Mouse (Mus musculus): Measurements from ENCODE around the gene Kctd12. TPM values are rescaled to one million over a fixed set of nuclear protein-coding genes. Genes with fewer than 3 reads are reported as not detected.

Kctd12 gene
- polyA plus RNA-seq, 2 experiments, result 2.9 to 3.5 TPM

DNA sequence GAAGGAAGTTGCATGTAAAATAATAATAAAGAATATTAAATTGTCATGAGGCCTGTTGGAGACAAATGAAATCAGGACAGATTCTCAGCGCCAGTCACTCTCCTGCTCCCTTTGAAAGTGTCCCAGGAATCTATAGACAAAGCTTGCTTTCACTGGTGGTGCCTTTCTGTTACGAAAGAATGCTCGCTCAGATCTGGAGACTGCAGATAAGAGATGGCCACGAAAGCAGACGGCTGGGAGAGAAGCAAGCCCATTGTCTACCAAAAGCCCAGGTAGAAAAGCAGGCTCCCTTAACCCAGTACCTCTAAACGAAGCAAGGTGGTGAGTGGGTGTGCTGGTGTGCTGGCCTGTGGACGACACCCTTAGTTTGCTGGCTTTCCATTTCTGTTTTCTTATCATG lies 16.2 kb downstream of the Kctd12 start:
- no peak for DNase-seq (ENCODE audit: low read depth in 3 of 3, low spot score in 3 of 3)
- Histone ChIP-seq H3K27ac (no peak overlapping the region), H3K9me3 (ENCODE audit: control insufficient read depth, low read length) (no peaks in the 10 kb centered on the region), H3K27me3 (ENCODE audit: control insufficient read depth, insufficient read depth, low read length) (no peaks in the 10 kb centered on the region), H3K36me3 (replicated peaks; ENCODE audit: control insufficient read depth, insufficient read depth, low read depth) (no peaks in the 10 kb centered on the region), H3K4me2 (ENCODE audit: low read depth) (no peak overlapping the region), H3K4me1 (replicated peaks; ENCODE audit: control insufficient read depth in 2 of 2, insufficient read depth in 2 of 2, low read length in 1 of 2) (no peaks in the 10 kb centered on the region), H3K9ac (replicated peaks) (no peak overlapping the region), H3K4me3 (ENCODE audit: insufficient read depth in 1 of 2, low read depth in 2 of 2, low read length in 2 of 2) (no peak overlapping the region)
- WGBS (ENCODE audit: insufficient replicate concordance), result 15% methylated on average over 7 of the region's 7 CpGs
- TF ChIP-seq CTCF (IDR thresholded peaks at IDR 0.05; ENCODE audit: low read depth), result no peak
- TF ChIP-seq EP300 (IDR thresholded peaks at IDR 0.05; ENCODE audit: low read depth), result no peak
- ATAC-seq (ENCODE audit: insufficient read depth), result no peak

DNA sequence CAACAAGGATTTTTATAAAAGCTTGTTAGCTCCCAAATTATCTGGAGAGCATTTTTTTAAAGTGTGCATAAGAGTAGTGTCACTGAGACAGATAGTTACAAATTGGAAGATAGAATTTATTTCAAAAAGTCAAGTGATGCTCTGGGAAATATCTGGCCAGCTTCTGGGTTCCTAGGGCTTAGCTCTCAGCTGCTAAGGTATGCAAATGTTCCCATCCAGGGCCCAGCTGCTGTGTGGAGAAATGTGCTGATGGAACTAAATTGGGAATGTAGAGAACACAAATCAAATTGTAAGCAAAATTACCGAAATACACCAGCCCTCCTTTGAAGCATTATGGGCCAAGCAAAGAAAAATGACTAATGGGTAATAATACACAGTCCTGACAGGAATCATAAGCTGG lies 16.6 kb downstream of the Kctd12 start:
- no peak for ATAC-seq (ENCODE audit: insufficient read depth)
- H3K4me1 ChIP-seq (replicated peaks; ENCODE audit: control insufficient read depth in 2 of 2, insufficient read depth in 2 of 2, low read length in 1 of 2), result no peaks in the 10 kb centered on the region
- WGBS (ENCODE audit: insufficient replicate concordance), result 59% methylated on average over 1 of the region's 1 CpGs

DNA sequence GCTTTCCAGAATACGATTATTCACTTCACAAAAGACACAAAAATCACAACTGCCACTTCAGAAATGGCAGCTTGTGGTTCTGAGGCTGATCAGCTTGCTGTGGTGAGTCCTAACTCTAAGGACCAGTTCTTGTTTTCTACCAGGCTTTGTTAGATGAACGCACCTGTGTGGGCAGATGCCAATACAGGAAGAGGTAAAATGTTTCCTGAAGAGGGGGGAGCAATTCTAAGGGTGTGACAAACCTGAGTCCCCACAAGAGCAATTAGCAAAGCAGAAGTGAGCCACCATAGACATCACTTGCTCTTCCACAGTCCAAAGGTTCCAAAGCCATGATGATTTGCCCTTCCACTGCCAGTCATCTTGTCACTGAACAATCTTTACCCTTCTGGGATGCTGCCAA lies 20.4 kb downstream of the Kctd12 start:
- Histone ChIP-seq H3K4me3 (ENCODE audit: insufficient read depth in 1 of 2, low read depth in 2 of 2, low read length in 2 of 2) (no peak overlapping the region), H3K4me2 (ENCODE audit: low read depth) (no peak overlapping the region), H3K27ac (no peak overlapping the region), H3K36me3 (replicated peaks; ENCODE audit: control insufficient read depth, insufficient read depth, low read depth) (no peaks in the 10 kb centered on the region), H3K27me3 (ENCODE audit: control insufficient read depth, insufficient read depth, low read length) (no peaks in the 10 kb centered on the region), H3K9ac (replicated peaks) (no peak overlapping the region), H3K9me3 (ENCODE audit: control insufficient read depth, low read length) (no peaks in the 10 kb centered on the region), H3K4me1 (replicated peaks; ENCODE audit: control insufficient read depth in 2 of 2, insufficient read depth in 2 of 2, low read length in 1 of 2) (no peaks in the 10 kb centered on the region)
- WGBS (ENCODE audit: insufficient replicate concordance), result 46% methylated on average over 2 of the region's 2 CpGs
- TF ChIP-seq EP300 (IDR thresholded peaks at IDR 0.05; ENCODE audit: low read depth) (no peak), CTCF (IDR thresholded peaks at IDR 0.05; ENCODE audit: low read depth) (no peak)
- no peak for ATAC-seq (ENCODE audit: insufficient read depth)
- no peak for DNase-seq (ENCODE audit: low read depth in 3 of 3, low spot score in 3 of 3)

More for the DNA sequence above, 16.6 kb downstream of the Kctd12 start:
- no peaks in the 10 kb centered on the region for H3K36me3 ChIP-seq (replicated peaks; ENCODE audit: control insufficient read depth, insufficient read depth, low read depth)
- H3K4me2 ChIP-seq (ENCODE audit: low read depth), result no peak overlapping the region
- H3K27ac ChIP-seq, result no peak overlapping the region
- no peaks in the 10 kb centered on the region for H3K9me3 ChIP-seq (ENCODE audit: control insufficient read depth, low read length)
- no peak overlapping the region for H3K9ac ChIP-seq (replicated peaks)
- no peak for TF ChIP-seq CTCF (IDR thresholded peaks at IDR 0.05; ENCODE audit: low read depth)
- TF ChIP-seq EP300 (IDR thresholded peaks at IDR 0.05; ENCODE audit: low read depth), result no peak
- no peak for DNase-seq (ENCODE audit: low read depth in 3 of 3, low spot score in 3 of 3)
- H3K27me3 ChIP-seq (ENCODE audit: control insufficient read depth, insufficient read depth, low read length), result no peaks in the 10 kb centered on the region
- H3K4me3 ChIP-seq (ENCODE audit: insufficient read depth in 1 of 2, low read depth in 2 of 2, low read length in 2 of 2), result no peak overlapping the region

DNA sequence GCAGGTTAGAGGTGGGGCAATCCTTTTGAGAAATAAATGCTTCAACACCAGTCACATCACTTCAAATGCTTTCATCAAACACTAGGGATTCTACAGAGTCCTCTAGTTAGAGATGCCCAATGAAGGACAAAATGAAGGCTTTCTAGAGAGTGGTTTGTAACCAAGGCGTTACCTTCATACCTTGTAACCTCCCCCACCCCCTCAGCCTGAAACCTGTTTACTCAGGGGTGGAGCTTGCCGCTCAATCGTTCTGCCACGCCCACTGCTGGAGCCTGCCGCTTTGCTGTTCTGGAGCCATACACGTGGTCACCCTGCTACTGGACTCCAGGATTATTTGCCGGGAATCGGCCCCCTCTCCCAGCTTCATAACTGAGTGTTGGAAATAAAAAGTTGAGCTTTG lies 28.9 kb downstream of the Kctd12 start:
- TF ChIP-seq EP300 (IDR thresholded peaks at IDR 0.05; ENCODE audit: low read depth) (no peak), CTCF (IDR thresholded peaks at IDR 0.05; ENCODE audit: low read depth) (no peak)
- no peak for ATAC-seq (ENCODE audit: insufficient read depth)
- no peak for DNase-seq (ENCODE audit: low read depth in 3 of 3, low spot score in 3 of 3)
- Histone ChIP-seq H3K4me2 (ENCODE audit: low read depth) (no peak overlapping the region), H3K9me3 (ENCODE audit: control insufficient read depth, low read length) (no peaks in the 10 kb centered on the region), H3K4me1 (replicated peaks; ENCODE audit: control insufficient read depth in 2 of 2, insufficient read depth in 2 of 2, low read length in 1 of 2) (no peaks in the 10 kb centered on the region), H3K9ac (replicated peaks) (no peak overlapping the region), H3K27ac (no peak overlapping the region), H3K27me3 (ENCODE audit: control insufficient read depth, insufficient read depth, low read length) (no peaks in the 10 kb centered on the region), H3K36me3 (replicated peaks; ENCODE audit: control insufficient read depth, insufficient read depth, low read depth) (no peaks in the 10 kb centered on the region), H3K4me3 (ENCODE audit: insufficient read depth in 1 of 2, low read depth in 2 of 2, low read length in 2 of 2) (no peak overlapping the region)
- WGBS (ENCODE audit: insufficient replicate concordance), result 39% methylated on average over 8 of the region's 8 CpGs

DNA sequence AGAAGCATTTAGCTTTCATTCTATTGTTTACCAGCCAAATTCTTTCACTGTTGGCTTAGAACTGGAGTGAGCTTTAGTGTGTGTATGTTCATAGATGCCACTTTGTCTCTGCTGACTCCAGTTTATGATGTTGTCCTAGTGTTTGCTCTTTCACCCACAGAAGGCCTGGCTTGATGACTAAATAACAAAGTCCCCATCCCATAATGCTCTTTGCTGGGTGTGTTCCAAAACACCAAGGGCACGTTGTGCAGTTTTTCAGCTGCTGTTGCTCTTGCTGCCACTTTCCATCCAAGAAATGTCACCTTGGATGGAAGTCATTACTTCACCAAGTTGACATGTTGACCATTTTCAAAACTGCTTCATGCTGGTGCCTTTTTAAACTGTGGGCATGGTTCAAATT lies 30.5 kb downstream of the Kctd12 start:
- no peaks in the 10 kb centered on the region for H3K27me3 ChIP-seq (ENCODE audit: control insufficient read depth, insufficient read depth, low read length)
- no peak for TF ChIP-seq CTCF (IDR thresholded peaks at IDR 0.05; ENCODE audit: low read depth)
- no peak for TF ChIP-seq EP300 (IDR thresholded peaks at IDR 0.05; ENCODE audit: low read depth)
- ATAC-seq (ENCODE audit: insufficient read depth), result no peak
- H3K4me3 ChIP-seq (ENCODE audit: insufficient read depth in 1 of 2, low read depth in 2 of 2, low read length in 2 of 2), result no peak overlapping the region
- no peak overlapping the region for H3K9ac ChIP-seq (replicated peaks)
- no peak for DNase-seq (ENCODE audit: low read depth in 3 of 3, low spot score in 3 of 3)
- WGBS (ENCODE audit: insufficient replicate concordance), result 46% methylated on average over 1 of the region's 1 CpGs
- H3K27ac ChIP-seq, result no peak overlapping the region
- no peaks in the 10 kb centered on the region for H3K9me3 ChIP-seq (ENCODE audit: control insufficient read depth, low read length)
- no peak overlapping the region for H3K4me2 ChIP-seq (ENCODE audit: low read depth)
- no peaks in the 10 kb centered on the region for H3K4me1 ChIP-seq (replicated peaks; ENCODE audit: control insufficient read depth in 2 of 2, insufficient read depth in 2 of 2, low read length in 1 of 2)
- no peaks in the 10 kb centered on the region for H3K36me3 ChIP-seq (replicated peaks; ENCODE audit: control insufficient read depth, insufficient read depth, low read depth)

All from liver, embryonic 14.5 days (tissue).